Mouse (Mus musculus) hindbrain, embryonic 16.5 days (tissue): ENCODE data around the gene 2310039H08Rik. TPM values are rescaled to one million over a fixed set of nuclear protein-coding genes. Genes with fewer than 3 reads are reported as not detected.

Source experiments
- ATAC-seq: fragments of 200-750 bp; cut with Nextera tagmentation; 2 replicates; pipeline ENCODE4 v1.8.0; 2017; ENCODE audit warnings: moderate TSS enrichment, moderate library complexity
- H3K27ac ChIP-seq: fragments of 300-500 bp; sonication (generic); 2 replicates; pipeline ENCODE4 v1.5.1; 2014; ENCODE audit warnings: low read depth, mild to moderate bottlenecking, control low read depth, low read length, moderate library complexity
- H3K27me3 ChIP-seq: fragments of 300-500 bp; sonication (generic); replicated peaks from 2 replicates; pipeline ENCODE4 v1.6.1; 2014; ENCODE audit warnings: low read length; ENCODE audit not compliant: control insufficient read depth, insufficient read depth
- H3K36me3 ChIP-seq: fragments of 300-500 bp; sonication (generic); 2 replicates; pipeline ENCODE4 v1.6.1; 2014; ENCODE audit warnings: mild to moderate bottlenecking, low read length, moderate library complexity, mixed read lengths; ENCODE audit not compliant: control insufficient read depth, insufficient read depth
- H3K4me1 ChIP-seq: fragments of 300-500 bp; sonication (generic); 2 replicates; pipeline ENCODE4 v1.6.1; 2014; ENCODE audit warnings: low read depth, low read length; ENCODE audit not compliant: control insufficient read depth, insufficient read depth
- H3K4me2 ChIP-seq: fragments of 300-500 bp; sonication (generic); 2 replicates; pipeline ENCODE4 v1.6.1; 2014; ENCODE audit warnings: mild to moderate bottlenecking, low read length, control low read depth, moderate library complexity
- H3K4me3 ChIP-seq: fragments of 300-500 bp; sonication (generic); 2 replicates; pipeline ENCODE4 v1.5.1; 2014; ENCODE audit warnings: mild to moderate bottlenecking, low read length, control low read depth, moderate library complexity
- H3K9ac ChIP-seq: fragments of 300-500 bp; sonication (generic); 2 replicates; pipeline ENCODE4 v1.6.1; 2014; ENCODE audit warnings: low read depth, mild to moderate bottlenecking, control low read depth, low read length, moderate library complexity
- H3K9me3 ChIP-seq: fragments of 300-500 bp; sonication (generic); 2 replicates; pipeline ENCODE4 v1.6.1; 2014; ENCODE audit warnings: mild to moderate bottlenecking, low read length, moderate library complexity; ENCODE audit not compliant: control insufficient read depth
- WGBS: fragments of 180-500 bp; shearing (Covaris S2); extraction: QIAGEN DNeasy Blood & Tissue Kit; methylation state at CpG from one replicate; pipeline ENCODE4 v1.1.7; 2014; 5-methylcytosine and 5-hydroxymethylcytosine counted together
- polyA plus RNA-seq: library from polyadenylated mRNA; unstranded; fragments of >200 nt; fragmentation: Nextera tagmentation; extraction: Ambion mirVana; gene quantifications from 2 replicates; pipeline ENCODE4 v1.2.1, GENCODE M21; 2015

2310039H08Rik gene
- polyA plus RNA-seq, 1 experiment from 2014 or later: 57.2 TPM

GRCm38 (mm10) chr17:46734055-46734454 is 38.4 kb upstream of the 2310039H08Rik start:
- ATAC-seq: no peak
- H3K9ac ChIP-seq: no peak overlapping the region
- H3K27me3 ChIP-seq: no peaks in the 10 kb centered on the region
- no peaks in the 10 kb centered on the region for H3K9me3 ChIP-seq
- no peak overlapping the region for H3K4me2 ChIP-seq
- no peaks in the 10 kb centered on the region for H3K4me1 ChIP-seq
- H3K36me3 ChIP-seq: peaks cover 10% of the 10 kb centered on the region; the same call in 1 of the 2 replicates
- no peak overlapping the region for H3K4me3 ChIP-seq
- WGBS: 97% methylated on average over 3 of the region's 3 CpGs
- H3K27ac ChIP-seq: no peak overlapping the region

GRCm38 (mm10) chr17:46735287-46735686 is 37.1 kb upstream of the 2310039H08Rik start:
- H3K4me1 ChIP-seq: no peaks in the 10 kb centered on the region
- ATAC-seq: no peak
- 88% methylated on average over 7 of the region's 7 CpGs for WGBS

GRCm38 (mm10) chr17:46736160-46736559 is 36.3 kb upstream of the 2310039H08Rik start:
- Histone ChIP-seq H3K4me1 (no peaks in the 10 kb centered on the region), H3K27me3 (no peaks in the 10 kb centered on the region), H3K4me2 (no peak overlapping the region), H3K36me3 (peaks cover 10% of the 10 kb centered on the region; the same call in 1 of the 2 replicates), H3K4me3 (no peak overlapping the region), H3K9me3 (no peaks in the 10 kb centered on the region), H3K9ac (no peak overlapping the region), H3K27ac (no peak overlapping the region)
- ATAC-seq: no peak
- WGBS: 53% methylated on average over 9 of the region's 10 CpGs

More at GRCm38 (mm10) chr17:46735287-46735686, 37.1 kb upstream of the 2310039H08Rik start:
- no peaks in the 10 kb centered on the region for H3K9me3 ChIP-seq
- no peak overlapping the region for H3K4me2 ChIP-seq
- no peak overlapping the region for H3K4me3 ChIP-seq
- H3K36me3 ChIP-seq: peaks cover 10% of the 10 kb centered on the region; the same call in 1 of the 2 replicates
- no peak overlapping the region for H3K27ac ChIP-seq
- H3K9ac ChIP-seq: no peak overlapping the region
- no peaks in the 10 kb centered on the region for H3K27me3 ChIP-seq

GRCm38 (mm10) chr17:46741305-46741704 is 31.1 kb upstream of the 2310039H08Rik start:
- Histone ChIP-seq H3K4me1 (no peaks in the 10 kb centered on the region), H3K4me3 (no peak overlapping the region), H3K9ac (no peak overlapping the region), H3K36me3 (peaks cover 12% of the 10 kb centered on the region), H3K27me3 (no peaks in the 10 kb centered on the region), H3K27ac (no peak overlapping the region), H3K4me2 (no peak overlapping the region), H3K9me3 (no peaks in the 10 kb centered on the region)
- 97% methylated on average over 6 of the region's 6 CpGs for WGBS
- ATAC-seq: no peak

GRCm38 (mm10) chr17:46742986-46743385 is 29.4 kb upstream of the 2310039H08Rik start:
- no peak overlapping the region for H3K9ac ChIP-seq
- WGBS: 87% methylated on average over 9 of the region's 9 CpGs
- no peaks in the 10 kb centered on the region for H3K4me1 ChIP-seq
- no peak overlapping the region for H3K4me3 ChIP-seq
- peaks cover 9% of the 10 kb centered on the region for H3K36me3 ChIP-seq
- no peak overlapping the region for H3K27ac ChIP-seq
- no peaks in the 10 kb centered on the region for H3K9me3 ChIP-seq
- H3K4me2 ChIP-seq: no peak overlapping the region
- ATAC-seq: no peak
- H3K27me3 ChIP-seq: no peaks in the 10 kb centered on the region

GRCm38 (mm10) chr17:46745506-46745905 is 26.9 kb upstream of the 2310039H08Rik start:
- no peak overlapping the region for H3K4me2 ChIP-seq
- H3K36me3 ChIP-seq: peaks cover 9% of the 10 kb centered on the region
- no peaks in the 10 kb centered on the region for H3K9me3 ChIP-seq
- H3K9ac ChIP-seq: no peak overlapping the region
- H3K27me3 ChIP-seq: no peaks in the 10 kb centered on the region
- H3K4me3 ChIP-seq: no peak overlapping the region
- 91% methylated on average over 2 of the region's 2 CpGs for WGBS
- no peak overlapping the region for H3K27ac ChIP-seq
- no peak for ATAC-seq
- peaks cover 2% of the 10 kb centered on the region for H3K4me1 ChIP-seq

GRCm38 (mm10) chr17:46747234-46747633 is 25.2 kb upstream of the 2310039H08Rik start:
- H3K9ac ChIP-seq: no peak overlapping the region
- no peaks in the 10 kb centered on the region for H3K9me3 ChIP-seq
- H3K27me3 ChIP-seq: no peaks in the 10 kb centered on the region
- no peak overlapping the region for H3K4me2 ChIP-seq
- no peak overlapping the region for H3K27ac ChIP-seq
- no peak overlapping the region for H3K4me3 ChIP-seq
- H3K4me1 ChIP-seq: peaks cover 9% of the 10 kb centered on the region
- ATAC-seq: no peak
- WGBS: 91% methylated on average over 8 of the region's 8 CpGs
- H3K36me3 ChIP-seq: peaks cover 9% of the 10 kb centered on the region

- Histone ChIP-seq H3K27ac (no peak overlapping the region), H3K4me2 (no peak overlapping the region), H3K4me1 (peaks cover 13% of the 10 kb centered on the region), H3K4me3 (no peak overlapping the region), H3K9ac (no peak overlapping the region), H3K9me3 (no peaks in the 10 kb centered on the region), H3K36me3 (peaks cover 9% of the 10 kb centered on the region), H3K27me3 (no peaks in the 10 kb centered on the region)
- 89% methylated on average over 2 of the region's 2 CpGs for WGBS
- ATAC-seq: no peak
Measured at GRCm38 (mm10) chr17:46747806-46748205, 24.6 kb upstream of the 2310039H08Rik start.

- whole genome bisulfite sequencing: 94% methylated on average over 5 of the region's 5 CpGs
Measured at GRCm38 (mm10) chr17:46749282-46749681, 23.2 kb upstream of the 2310039H08Rik start.

GRCm38 (mm10) chr17:46750580-46750979 is 21.9 kb upstream of the 2310039H08Rik start:
- Histone ChIP-seq H3K27ac (no peak overlapping the region), H3K36me3 (peaks cover 7% of the 10 kb centered on the region; the same call in 1 of the 2 replicates), H3K4me1 (peaks cover 13% of the 10 kb centered on the region), H3K4me2 (peak overlapping the region; percentile 74), H3K9me3 (no peaks in the 10 kb centered on the region), H3K27me3 (no peaks in the 10 kb centered on the region), H3K9ac (peak overlapping the region; percentile 80), H3K4me3 (peak overlapping the region; percentile 78; the same call in 1 of the 2 replicates)
- ATAC-seq: no peak
- 91% methylated on average over 4 of the region's 4 CpGs for WGBS

More at GRCm38 (mm10) chr17:46749282-46749681, 23.2 kb upstream of the 2310039H08Rik start:
- Histone ChIP-seq H3K4me2 (no peak overlapping the region), H3K9me3 (no peaks in the 10 kb centered on the region), H3K27me3 (no peaks in the 10 kb centered on the region), H3K4me1 (peaks cover 13% of the 10 kb centered on the region), H3K27ac (no peak overlapping the region), H3K36me3 (peaks cover 9% of the 10 kb centered on the region; the same call in 1 of the 2 replicates), H3K9ac (no peak overlapping the region), H3K4me3 (no peak overlapping the region)
- no peak for ATAC-seq
